ENCODE assay signal across 7 mouse cellular contexts in genomic region chr13:100103748-100104254, GRCm38 (mm10). TPM values are rescaled to one million over a fixed set of nuclear protein-coding genes. Genes with fewer than 3 reads are reported as not detected.
A peak's percentile ranks its signal among the peaks of the same experiment; 100 is the strongest.
DNase-seq lines count a peak whose midpoint lies in the region; ATAC-seq lines count a peak whose summit lies in the region.

Bdp1 (minus strand) TSS chr13:100104070.

- peak within 1 kb of the TSS; percentile 94 for H3K9ac ChIP-seq in intestine, embryonic 16.5 days (ENCODE audit: low read depth, low read length)
- peak within 1 kb of the TSS; percentile 92 for H3K9ac ChIP-seq in midbrain, embryonic 11.5 days (ENCODE audit: low read length)

- WGBS in intestine, embryonic 16.5 days = under 1% methylated on average over 44 of the region's 44 CpGs
- under 1% methylated on average over 44 of the region's 44 CpGs for WGBS in midbrain, embryonic 11.5 days

- no peaks in the 10 kb centered on the region for H3K27me3 ChIP-seq in intestine, embryonic 16.5 days (replicated peaks; ENCODE audit: control insufficient read depth, insufficient read depth, low read length)
- H3K27me3 ChIP-seq in midbrain, embryonic 11.5 days (ENCODE audit: control insufficient read depth, insufficient read depth, low read length) = no peaks in the 10 kb centered on the region

- no peaks in the 10 kb centered on the region; the same call in 1 of the 2 replicates for H3K36me3 ChIP-seq in intestine, embryonic 16.5 days (ENCODE audit: control insufficient read depth, insufficient read depth, low read length)
- no peaks in the 10 kb centered on the region for H3K36me3 ChIP-seq in midbrain, embryonic 11.5 days (ENCODE audit: control insufficient read depth, insufficient read depth, low read length)

- ATAC-seq in intestine, embryonic 16.5 days = peak; percentile 81
- ATAC-seq in midbrain, embryonic 11.5 days (ENCODE audit: low FRiP score) = peak; percentile 83

- peaks cover 16% of the 10 kb centered on the region for H3K4me1 ChIP-seq in intestine, embryonic 16.5 days (ENCODE audit: control insufficient read depth, insufficient read depth, low read length)
- peaks cover 13% of the 10 kb centered on the region for H3K4me1 ChIP-seq in midbrain, embryonic 11.5 days (ENCODE audit: control insufficient read depth, insufficient read depth, low read length)

- H3K4me3 ChIP-seq in intestine, embryonic 16.5 days (ENCODE audit: low read length) = peak within 1 kb of the TSS; percentile 100
- H3K4me3 ChIP-seq in midbrain, embryonic 11.5 days (ENCODE audit: low read depth, low read length) = peak within 1 kb of the TSS; percentile 97

- H3K27ac ChIP-seq in intestine, embryonic 16.5 days (ENCODE audit: low read length) = peak within 1 kb of the TSS; percentile 85
- peak within 1 kb of the TSS; percentile 59; the same call in 1 of the 2 replicates for H3K27ac ChIP-seq in midbrain, embryonic 11.5 days (ENCODE audit: low read depth, low read length)

- intact Hi-C loops in gastrocnemius, postnatal 36 days (cut with DNase I) = loop anchor here (10.0 kb wide), 1 partner anchor 631 kb away; the partner anchor contains the start of gene Cdk7
- intact Hi-C loops in left cerebral cortex, postnatal 36 days (cut with DNase I) = loop anchor here (10.0 kb wide), 1 partner anchor 551 kb away; the partner anchor contains the start of genes Ak6, Rad17 and Taf9

- no peaks in the 10 kb centered on the region for H3K9me3 ChIP-seq in intestine, embryonic 16.5 days (ENCODE audit: control insufficient read depth, low read length)
- no peaks in the 10 kb centered on the region for H3K9me3 ChIP-seq in midbrain, embryonic 11.5 days (ENCODE audit: control insufficient read depth, low read length)

- H3K4me2 ChIP-seq in intestine, embryonic 16.5 days (ENCODE audit: low read depth, low read length) = peak within 1 kb of the TSS; percentile 81
- peak within 1 kb of the TSS; percentile 81 for H3K4me2 ChIP-seq in midbrain, embryonic 11.5 days

- peak; percentile 96 for DNase-seq in adrenal gland, adult 2 months
- DNase-seq in embryo, embryonic 11.5 days (ENCODE audit: low read depth, low spot score) = peak; percentile 87
- DNase-seq in gastrocnemius, postnatal 36 days = peak; percentile 87 to 94
- DNase-seq in left cerebral cortex, postnatal 36 days (ENCODE audit: low spot score in 2 of 2) = peak; percentile 95 to 96
- peak; percentile 100 for DNase-seq in midbrain, embryonic 11.5 days (ENCODE audit: low spot score, missing footprints)
- peak; percentile 88 for DNase-seq in skeletal muscle tissue, adult 2 months (ENCODE audit: low read depth, low spot score)

RNA-seq across cellular contexts. Expression of gene Bdp1, which starts in this region (rescaled TPM):
- total RNA-seq in adrenal gland, adult 2 months (2021) = 10 to 100 TPM; 17.3 to 45.7 TPM
- 0.73 and 1.3 TPM in 2 replicates for polyA plus RNA-seq in adrenal gland, adult 2 months (2012; rRNA removed)
- 10 to 100 TPM; 12.8 to 16.4 TPM for total RNA-seq in gastrocnemius, postnatal 36 days (2021)
- 18.4 and 20.9 TPM in 2 replicates for polyA plus RNA-seq in intestine, embryonic 16.5 days (2015; fragmentation: Nextera tagmentation; extraction: Ambion mirVana)
- 10 to 100 TPM; 29.2 to 51.6 TPM for total RNA-seq in left cerebral cortex, postnatal 36 days (2021)
- 20.5 and 23.7 TPM in 2 replicates for polyA plus RNA-seq in midbrain, embryonic 11.5 days (2014; fragmentation: Nextera tagmentation; extraction: Ambion mirVana)

Comparison
In these comparisons a context has a peak if more than half of its experiments do, and no peak if none do; other contexts are left out.
1. Peak in every context shown above with its lines: DNase-seq, ATAC-seq, H3K4me3 ChIP-seq and H3K27ac ChIP-seq.